Mouse (Mus musculus) central nervous system, embryonic 18 days (tissue): ENCODE results near the gene Dgcr8. TPM values are rescaled to one million over a fixed set of nuclear protein-coding genes. Genes with fewer than 3 reads are reported as not detected.

Source experiments
- polyA plus RNA-seq: library from polyadenylated mRNA; depleted of rRNA; stranded (reverse); fragments of >200 nt; gene quantifications from 2 replicates; pipeline ENCODE4 v1.2.3, GENCODE M21; 2012; rRNA removed

Dgcr8 gene
- polyA plus RNA-seq, result 66.9 and 70.9 TPM in 2 replicates

DNA sequence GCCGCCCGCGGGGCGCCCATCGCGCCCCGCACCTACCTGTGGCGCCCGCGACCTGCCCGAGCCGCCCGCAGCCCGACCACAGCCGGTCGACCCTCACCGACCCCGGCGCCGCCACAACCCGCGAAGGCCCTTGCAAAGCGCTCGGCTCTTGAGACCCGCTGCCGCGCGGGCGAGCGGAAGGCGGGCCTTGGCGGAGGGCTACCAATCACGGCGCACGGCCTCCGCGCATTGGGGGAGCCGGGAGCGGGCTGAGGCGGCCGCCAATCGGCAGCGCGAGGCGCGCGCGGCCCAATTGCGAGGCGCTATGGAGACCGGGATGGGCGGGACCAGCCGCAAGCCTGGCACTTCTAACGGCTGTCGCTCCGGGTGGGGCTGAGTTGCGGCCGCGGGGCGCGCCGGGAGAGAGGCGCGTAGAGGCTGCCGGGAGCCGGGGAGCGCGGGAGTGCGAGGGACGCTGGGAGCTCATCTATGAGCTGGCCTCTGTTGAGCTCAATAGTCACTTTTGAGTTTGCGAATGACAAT, at the start of gene Dgcr8:
Gene Dgcr8, minus strand, starts transcription at position 180 of the 522 bp plus-strand sequence.

GRCm38 (mm10) chr16:18258221-18258620, 30.8 kb downstream of the Dgcr8 start, which contains the start of gene Gm49776:
Gene Gm49776, minus strand, starts transcription at chr16:18258321.

DNA sequence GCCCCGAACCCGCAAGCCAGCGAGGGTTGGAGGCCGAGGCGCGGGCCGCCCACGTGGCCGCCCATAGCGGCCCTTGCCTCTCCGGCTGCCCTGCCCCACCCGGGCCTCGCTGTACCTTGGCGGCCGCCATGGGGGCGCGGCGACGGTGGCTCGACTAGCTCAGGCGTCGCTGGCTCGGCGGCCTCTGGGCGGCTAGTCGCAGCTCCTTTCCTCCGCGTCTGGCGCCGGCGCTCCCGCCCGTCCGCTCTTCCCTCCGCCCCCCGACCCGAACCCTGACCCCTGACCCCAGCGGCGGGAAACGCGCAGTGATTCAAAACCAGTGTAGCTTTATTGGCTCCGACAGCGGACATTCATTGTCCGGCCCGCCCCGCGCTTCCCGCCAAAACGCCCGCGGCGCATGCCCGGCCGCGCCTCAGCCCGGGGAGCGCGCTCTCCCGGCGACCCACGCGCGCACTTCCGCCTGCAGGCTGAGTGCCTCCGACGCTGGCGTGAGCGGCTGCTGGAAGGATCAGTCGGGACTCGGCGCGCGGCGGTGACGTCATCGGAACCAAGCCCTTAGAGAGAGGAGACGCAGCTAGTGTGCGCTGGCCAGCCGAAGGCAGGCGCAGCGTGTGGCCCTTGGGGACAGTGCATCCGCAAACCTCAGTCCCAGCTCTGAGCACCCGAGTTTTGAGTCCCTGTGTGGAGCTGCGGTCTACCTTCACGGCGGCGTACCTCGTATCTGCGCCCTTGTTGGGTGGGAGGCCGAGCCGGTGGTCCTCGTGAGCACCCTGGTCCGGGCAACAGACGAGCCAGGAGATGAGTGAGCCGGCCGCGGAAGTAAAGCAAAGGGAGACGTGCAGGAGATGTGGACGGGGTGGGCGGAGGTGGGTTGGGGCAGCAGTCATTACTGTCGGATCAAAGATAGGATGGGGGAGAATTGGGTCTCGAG, 40.3 kb downstream of the Dgcr8 start, which contains the start of the genes Trmt2a and Ranbp1:
Gene Trmt2a, plus strand, starts transcription at position 247 of the 931 bp plus-strand sequence.
Gene Ranbp1, minus strand, starts transcription at position 300 of the 931 bp plus-strand sequence.

DNA sequence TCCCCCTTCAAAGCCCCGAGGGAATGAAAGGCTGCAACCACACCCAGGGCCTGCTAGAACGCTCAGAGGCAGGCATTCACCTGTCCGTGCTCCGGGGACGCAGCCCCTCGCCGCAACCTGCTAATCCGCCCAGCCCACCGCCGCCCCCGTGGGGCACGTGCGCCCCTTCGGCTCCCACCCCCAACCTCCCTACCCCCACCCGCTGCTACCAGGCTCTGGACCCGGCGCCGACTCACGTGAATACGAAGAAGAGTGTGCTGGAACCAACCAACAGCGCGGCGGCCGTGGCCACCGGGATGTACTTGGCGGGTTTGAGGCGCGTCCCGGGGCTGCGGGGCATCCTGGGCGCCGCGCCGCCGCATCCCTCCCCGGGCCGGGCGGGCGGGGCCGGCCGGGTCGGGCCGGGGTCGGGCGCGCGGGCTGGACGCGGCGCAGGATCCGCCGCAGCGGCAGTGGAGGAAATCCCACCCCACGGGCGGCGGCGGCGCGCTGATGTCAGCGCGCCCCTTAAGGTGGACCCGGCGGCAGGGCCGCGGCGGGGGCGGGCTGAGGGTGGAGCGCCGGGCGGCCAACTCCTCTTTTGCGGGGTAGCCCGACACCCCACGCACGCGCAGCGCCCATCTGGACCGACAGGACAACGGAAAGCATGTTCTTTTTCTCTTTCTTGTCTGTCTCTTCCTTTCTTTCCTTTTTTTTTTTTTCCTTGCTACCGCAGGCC, 54.2 kb downstream of the Dgcr8 start, which contains the start of gene Zdhhc8:
Gene Zdhhc8, minus strand, starts transcription at position 466 of the 718 bp plus-strand sequence.

GRCm38 (mm10) chr16:18217579-18217978, 71.5 kb downstream of the Dgcr8 start, which contains the start of gene Ccdc188:
Gene Ccdc188, plus strand, starts transcription at chr16:18217879.

Other genes with a start within 250 kb of the Dgcr8 start
- 111 and 117 TPM in 2 replicates for gene Dgcr6, start 236.4 kb downstream of the Dgcr8 start, polyA plus RNA-seq
- gene Prodh, start 199.0 kb downstream of the Dgcr8 start, polyA plus RNA-seq, result 6.3 and 8.4 TPM in 2 replicates
- 68.5 and 70.7 TPM in 2 replicates for gene Rtn4r, start 161.6 kb downstream of the Dgcr8 start, polyA plus RNA-seq
- gene Ccdc188, start 71.4 kb downstream of the Dgcr8 start, polyA plus RNA-seq, result not detected in 2 replicates
- 52.0 and 62.2 TPM in 2 replicates for gene Zdhhc8, start 54.1 kb downstream of the Dgcr8 start, polyA plus RNA-seq
- gene Trmt2a, start 40.6 kb downstream of the Dgcr8 start, polyA plus RNA-seq, result 92.8 and 93.7 TPM in 2 replicates
- 176 and 186 TPM in 2 replicates for gene Ranbp1, start 40.5 kb downstream of the Dgcr8 start, polyA plus RNA-seq
- 0.15 TPM in 1 of 2 replicates, not detected in the other for gene Gm49776, start 30.9 kb downstream of the Dgcr8 start, polyA plus RNA-seq
- gene Tango2, start 58.9 kb upstream of the Dgcr8 start, polyA plus RNA-seq, result 99.7 and 100 TPM in 2 replicates
- gene Arvcf, start 58.9 kb upstream of the Dgcr8 start, polyA plus RNA-seq, result 115 and 122 TPM in 2 replicates
- 26.0 and 26.7 TPM in 2 replicates for gene Txnrd2, start 137.1 kb upstream of the Dgcr8 start, polyA plus RNA-seq
- gene Comt, start 137.6 kb upstream of the Dgcr8 start, polyA plus RNA-seq, result 80.7 and 90.6 TPM in 2 replicates
- gene Gnb1l, start 209.5 kb upstream of the Dgcr8 start, polyA plus RNA-seq, result 13.3 and 14.6 TPM in 2 replicates
- gene Rtl10, start 209.7 kb upstream of the Dgcr8 start, polyA plus RNA-seq, result 9.4 and 9.8 TPM in 2 replicates